Mouse (Mus musculus): ENCODE measurements around the gene Pigu. TPM values are rescaled to one million over a fixed set of nuclear protein-coding genes. Genes with fewer than 3 reads are reported as not detected.

Gene Pigu
- polyA plus RNA-seq, 1 experiment from 2014 or later, result 48.3 TPM

- Histone ChIP-seq H3K4me3 (no peak overlapping the region), H3K4me1 (peaks cover 19% of the 10 kb centered on the region), H3K36me3 (peaks cover 56% of the 10 kb centered on the region), H3K9me3 (replicated peaks) (no peaks in the 10 kb centered on the region), H3K9ac (no peak overlapping the region), H3K27ac (no peak overlapping the region), H3K4me2 (replicated peaks) (no peak overlapping the region), H3K27me3 (no peaks in the 10 kb centered on the region)
- 82% methylated on average over 7 of the region's 7 CpGs for WGBS
- no peak for ATAC-seq (ENCODE audit: low FRiP score)
Measured at GRCm38 (mm10) chr2:155242296-155242855, 114.9 kb downstream of the Pigu start.

DNA sequence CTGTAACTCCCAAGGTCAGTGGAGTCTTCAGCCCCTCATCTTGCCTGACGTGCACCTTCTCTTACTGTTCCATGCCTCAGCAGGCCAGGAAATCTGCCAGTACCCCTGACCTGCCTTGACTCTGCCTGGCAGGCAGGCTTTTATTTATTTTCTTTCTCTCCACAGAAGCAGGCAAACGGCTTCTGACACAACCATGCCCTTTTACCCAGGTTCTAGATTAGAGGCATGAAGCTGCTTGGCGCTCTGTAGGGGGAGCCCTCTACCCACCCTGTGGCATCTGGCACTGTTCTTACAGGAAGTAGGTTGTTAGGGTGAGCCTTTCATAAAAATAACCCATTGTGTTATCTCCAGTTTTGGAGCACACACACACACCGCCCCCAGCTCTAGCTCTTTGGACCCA lies 116.3 kb downstream of the Pigu start:
- no peak overlapping the region for H3K4me3 ChIP-seq
- H3K9ac ChIP-seq, result no peak overlapping the region
- ATAC-seq (ENCODE audit: low FRiP score), result no peak
- WGBS, result 83% methylated on average over 4 of the region's 4 CpGs
- no peak overlapping the region for H3K27ac ChIP-seq
- H3K4me1 ChIP-seq, result peaks cover 22% of the 10 kb centered on the region
- H3K4me2 ChIP-seq (replicated peaks), result no peak overlapping the region
- H3K27me3 ChIP-seq, result no peaks in the 10 kb centered on the region
- H3K9me3 ChIP-seq (replicated peaks), result no peaks in the 10 kb centered on the region
- H3K36me3 ChIP-seq, result peaks cover 42% of the 10 kb centered on the region

GRCm38 (mm10) chr2:155237276-155237675 lies 120.0 kb downstream of the Pigu start:
- ATAC-seq (ENCODE audit: low FRiP score), result no peak
- Histone ChIP-seq H3K9me3 (replicated peaks) (no peaks in the 10 kb centered on the region), H3K4me3 (peak overlapping the region; percentile 63), H3K27ac (no peak overlapping the region), H3K27me3 (no peaks in the 10 kb centered on the region), H3K9ac (peak overlapping the region; percentile 74), H3K4me2 (replicated peaks) (peak overlapping the region; percentile 91), H3K36me3 (peaks cover 6% of the 10 kb centered on the region; the same call in 1 of the 2 replicates), H3K4me1 (peaks cover 25% of the 10 kb centered on the region)
- WGBS, result 27% methylated on average over 4 of the region's 4 CpGs

DNA sequence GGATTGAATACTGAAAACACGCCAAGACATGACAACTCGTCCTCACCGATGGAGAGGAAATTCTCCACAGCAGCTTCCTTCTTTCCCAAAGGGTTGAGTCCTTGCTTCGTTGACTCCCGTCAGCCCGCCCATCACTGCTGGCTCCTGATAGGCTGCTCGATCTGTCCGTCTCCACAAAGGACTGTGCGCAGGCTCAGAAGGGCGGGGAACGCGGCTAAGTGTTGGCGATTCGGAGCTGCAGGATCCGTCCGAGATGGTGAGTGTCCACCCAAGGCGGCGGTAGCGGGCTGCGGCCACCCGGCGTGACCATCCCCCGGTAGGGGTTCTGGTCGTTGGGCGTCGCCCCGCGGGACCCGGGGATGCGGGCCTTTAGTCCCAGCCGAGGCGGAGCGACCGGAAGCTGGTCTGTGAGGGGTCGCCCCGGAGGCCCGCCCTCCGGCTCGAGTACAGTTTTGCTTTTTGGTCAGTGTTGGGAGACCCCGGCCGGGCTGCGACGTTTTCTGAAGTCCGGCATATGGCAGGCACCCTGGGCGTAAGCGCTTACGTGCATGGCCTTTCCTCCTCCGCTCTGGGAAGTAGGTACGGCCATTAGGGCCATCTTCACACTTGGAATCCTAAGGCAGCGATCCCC lies 120.8 kb downstream of the Pigu start, which contains the start of gene Dynlrb1:
TSS of gene Dynlrb1 (plus strand) at position 172 of the 631 bp plus-strand sequence.
- Histone ChIP-seq H3K9ac (peak within 1 kb of the TSS; percentile 74), H3K4me3 (peak within 1 kb of the TSS; percentile 63), H3K27me3 (no peaks in the 10 kb centered on the region), H3K36me3 (0 out of 2 replicates have a peak, but pooled peaks cover 6% of the 10 kb centered on the region), H3K4me2 (replicated peaks) (peak within 1 kb of the TSS; percentile 91), H3K27ac (peak within 1 kb of the TSS; percentile 92), H3K9me3 (replicated peaks) (no peaks in the 10 kb centered on the region), H3K4me1 (peaks cover 25% of the 10 kb centered on the region)
- 0% methylated on average over 39 of the region's 50 CpGs for WGBS
- ATAC-seq (ENCODE audit: low FRiP score), result peak; percentile 99

GRCm38 (mm10) chr2:155235746-155236361 lies 121.4 kb downstream of the Pigu start:
- no peaks in the 10 kb centered on the region for H3K27me3 ChIP-seq
- no peaks in the 10 kb centered on the region for H3K9me3 ChIP-seq (replicated peaks)
- peak overlapping the region; percentile 74 for H3K9ac ChIP-seq
- H3K4me1 ChIP-seq, result peaks cover 25% of the 10 kb centered on the region
- 5% methylated on average over 13 of the region's 13 CpGs for WGBS
- 0 out of 2 replicates have a peak, but pooled peaks cover 1% of the 10 kb centered on the region for H3K36me3 ChIP-seq
- H3K4me2 ChIP-seq (replicated peaks), result peak overlapping the region; percentile 91
- H3K27ac ChIP-seq, result peak overlapping the region; percentile 92
- peak overlapping the region; percentile 63 for H3K4me3 ChIP-seq
- peak; percentile 90 for ATAC-seq (ENCODE audit: low FRiP score)

MicroRNAs encoded within 50 kb of the gene (microRNA counts, 519-probe panel; counts per million panel counts)
- microRNA mmu-miR-695, result 470 counts per million, percentile 58 among the panel's probes with 10 or more counts

Small RNA genes within 50 kb of the gene (microRNA-seq; reads per million reads assigned to microRNA genes)
- not detected for gene Mir695

Other genes with a start within 250 kb of the Pigu start
- 60.3 and 68.5 TPM in 2 replicates for gene Itch, start 223.9 kb downstream of the Pigu start, polyA plus RNA-seq (2016; fragmentation: Nextera tagmentation; extraction: Ambion mirVana)
- 438 and 451 TPM in 2 replicates for gene Dynlrb1, start 120.9 kb downstream of the Pigu start, polyA plus RNA-seq (2016; fragmentation: Nextera tagmentation; extraction: Ambion mirVana)
- 229 and 254 TPM in 2 replicates for gene Map1lc3a, start 81.1 kb downstream of the Pigu start, polyA plus RNA-seq (2016; fragmentation: Nextera tagmentation; extraction: Ambion mirVana)
- 120 and 139 TPM in 2 replicates for gene Trp53inp2, start 23.6 kb upstream of the Pigu start, polyA plus RNA-seq (2016; fragmentation: Nextera tagmentation; extraction: Ambion mirVana)
- 31.6 and 31.7 TPM in 2 replicates for gene Ncoa6, start 116.5 kb upstream of the Pigu start, polyA plus RNA-seq (2016; fragmentation: Nextera tagmentation; extraction: Ambion mirVana)
- 28.7 and 29.4 TPM in 2 replicates for gene Acss2, start 160.5 kb upstream of the Pigu start, polyA plus RNA-seq (2016; fragmentation: Nextera tagmentation; extraction: Ambion mirVana)
- gene Ggt7, start 160.8 kb upstream of the Pigu start, polyA plus RNA-seq (2016; fragmentation: Nextera tagmentation; extraction: Ambion mirVana), result 39.0 and 41.1 TPM in 2 replicates
- gene Gss, start 235.4 kb upstream of the Pigu start, polyA plus RNA-seq (2016; fragmentation: Nextera tagmentation; extraction: Ambion mirVana), result 17.0 and 18.3 TPM in 2 replicates